Mouse (Mus musculus) ovary, adult 10 weeks (tissue): ENCODE data around the gene Ipmk. TPM values are rescaled to one million over a fixed set of nuclear protein-coding genes. Genes with fewer than 3 reads are reported as not detected.

Experiments used
- polyA plus RNA-seq: library from polyadenylated mRNA; stranded (reverse); fragments of 350-450 nt; fragmentation: Illumina TruSeq; extraction: RNeasy Lipid Tissue Mini Kit (QIAGEN cat#74804); gene quantifications from one replicate; pipeline ENCODE4 v1.2.3, GENCODE M21; 2014

The Ipmk gene
- 19.5 TPM for polyA plus RNA-seq

DNA sequence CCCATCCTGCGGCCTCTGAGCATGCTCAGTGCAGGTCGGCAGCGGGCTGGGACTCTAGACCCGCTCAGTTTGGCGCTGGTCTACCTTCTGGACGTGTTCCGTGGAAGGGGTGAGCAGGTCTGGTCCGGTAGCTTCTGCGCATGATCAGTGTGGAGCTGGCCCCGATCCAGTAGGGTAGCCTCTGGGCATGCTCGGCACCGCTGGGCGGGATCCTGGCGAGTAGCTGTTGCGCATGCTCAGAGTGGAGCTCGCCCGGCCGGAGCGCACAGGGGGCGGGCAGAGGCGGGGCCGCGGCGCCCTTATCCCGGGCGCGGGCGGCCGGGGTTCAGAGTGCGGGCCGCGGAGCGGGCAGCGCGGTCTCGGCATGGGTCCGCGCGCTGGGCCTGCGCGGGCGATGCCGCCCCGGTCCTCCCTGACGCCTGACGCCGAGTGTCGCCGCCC, at the start of gene Ipmk:
Gene Ipmk (plus strand): TSS at position 255 of the 441 bp plus-strand sequence.

DNA sequence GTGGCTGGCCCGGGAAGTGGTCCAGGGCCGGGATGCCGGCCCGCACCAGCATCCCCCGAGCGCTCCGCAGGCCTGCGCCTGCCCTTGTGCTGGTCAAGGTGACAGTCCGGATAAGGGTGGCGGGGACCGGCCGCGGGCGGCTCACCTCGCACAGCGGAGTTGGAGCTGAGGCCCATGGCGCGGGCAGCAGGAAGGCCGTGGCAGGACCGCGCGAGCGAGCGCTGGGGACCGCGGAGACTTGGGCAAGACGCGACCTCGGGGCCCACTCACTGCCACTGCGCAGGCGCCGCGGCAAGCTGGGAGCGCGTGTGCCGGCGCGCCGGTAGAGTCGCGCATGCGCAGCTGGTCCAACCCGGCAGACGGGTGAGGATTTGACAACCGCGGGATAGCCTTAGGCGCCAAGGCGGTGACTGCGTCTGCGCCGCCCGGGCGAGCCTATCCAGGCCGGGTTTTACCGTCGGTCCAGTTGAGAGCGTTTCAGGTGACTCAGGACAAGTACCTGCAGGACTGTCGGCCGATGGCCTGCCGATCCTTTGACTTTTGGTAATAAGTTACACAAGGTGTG, 2.9 kb upstream of the Ipmk start, which contains the start of gene Cisd1:
Gene Cisd1 (minus strand): TSS at position 376 of the 565 bp plus-strand sequence.

Other genes starting within 250 kb of the Ipmk start
- 67.5 TPM for gene Bicc1, start 188.1 kb upstream of the Ipmk start, polyA plus RNA-seq
- gene Tfam, start 109.5 kb upstream of the Ipmk start, polyA plus RNA-seq = 237 TPM
- gene Ube2d1, start 62.5 kb upstream of the Ipmk start, polyA plus RNA-seq = 97.7 TPM
- 14.5 TPM for gene Cisd1, start 2.8 kb upstream of the Ipmk start, polyA plus RNA-seq